Mouse (Mus musculus): ENCODE measurements around the gene Hcn2. TPM values are rescaled to one million over a fixed set of nuclear protein-coding genes. Genes with fewer than 3 reads are reported as not detected.

The Hcn2 gene
- polyA plus RNA-seq, 1 experiment: 270 TPM

GRCm38 (mm10) chr10:79706406-79707094, 9.9 kb upstream of the Hcn2 start:
- peak overlapping the region; percentile 96 for H3K27ac ChIP-seq (ENCODE audit: insufficient read depth, low read length)
- H3K27me3 ChIP-seq (ENCODE audit: control insufficient read depth, insufficient read depth, low read length): no peaks in the 10 kb centered on the region
- peak; percentile 68 to 71 for DNase-seq
- no peak for TF ChIP-seq CTCF (IDR thresholded peaks at IDR 0.05; ENCODE audit: borderline replicate concordance, insufficient read depth, low read depth, low read length)
- no peak for TF ChIP-seq POLR2A (IDR thresholded peaks at IDR 0.05; ENCODE audit: borderline replicate concordance, insufficient read depth, low read length)
- H3K4me3 ChIP-seq (replicated peaks; ENCODE audit: insufficient read depth, low read depth, low read length): peak overlapping the region; percentile 90
- H3K4me1 ChIP-seq (ENCODE audit: control insufficient read depth, insufficient read depth, low read length): peaks cover 36% of the 10 kb centered on the region
- WGBS: 3% methylated on average over 5 of the region's 5 CpGs

- Histone ChIP-seq H3K4me1 (ENCODE audit: control insufficient read depth, insufficient read depth, low read length) (peaks cover 36% of the 10 kb centered on the region), H3K27ac (ENCODE audit: insufficient read depth, low read length) (peak overlapping the region; percentile 96), H3K4me3 (replicated peaks; ENCODE audit: insufficient read depth, low read depth, low read length) (peak overlapping the region; percentile 90), H3K27me3 (ENCODE audit: control insufficient read depth, insufficient read depth, low read length) (no peaks in the 10 kb centered on the region)
- 14% methylated on average over 1 of the region's 1 CpGs for WGBS
- TF ChIP-seq POLR2A (IDR thresholded peaks at IDR 0.05; ENCODE audit: borderline replicate concordance, insufficient read depth, low read length) (no peak), CTCF (IDR thresholded peaks at IDR 0.05; ENCODE audit: borderline replicate concordance, insufficient read depth, low read depth, low read length) (no peak)
- DNase-seq: peak; percentile 74 to 82
These were observed 9.3 kb upstream of the Hcn2 start for GRCm38 (mm10) chr10:79707162-79707561.

- Histone ChIP-seq H3K4me1 (ENCODE audit: control insufficient read depth, insufficient read depth, low read length) (peaks cover 38% of the 10 kb centered on the region), H3K27ac (ENCODE audit: insufficient read depth, low read length) (peak overlapping the region; percentile 96), H3K4me3 (replicated peaks; ENCODE audit: insufficient read depth, low read depth, low read length) (peak overlapping the region; percentile 90), H3K27me3 (ENCODE audit: control insufficient read depth, insufficient read depth, low read length) (no peaks in the 10 kb centered on the region)
- TF ChIP-seq CTCF (IDR thresholded peaks at IDR 0.05; ENCODE audit: borderline replicate concordance, insufficient read depth, low read depth, low read length): no peak
- no peak for TF ChIP-seq POLR2A (IDR thresholded peaks at IDR 0.05; ENCODE audit: borderline replicate concordance, insufficient read depth, low read length)
- 33% methylated on average over 4 of the region's 4 CpGs for WGBS
- DNase-seq: no peak
These were observed 8.7 kb upstream of the Hcn2 start for GRCm38 (mm10) chr10:79707759-79708158.

- WGBS: 35% methylated on average over 21 of the region's 21 CpGs
- peak overlapping the region; percentile 16 for H3K4me3 ChIP-seq (replicated peaks; ENCODE audit: insufficient read depth, low read depth, low read length)
- DNase-seq: no peak
These were observed 7.8 kb upstream of the Hcn2 start for GRCm38 (mm10) chr10:79708668-79709067.

GRCm38 (mm10) chr10:79709307-79709706, 7.1 kb upstream of the Hcn2 start:
- Histone ChIP-seq H3K4me1 (ENCODE audit: control insufficient read depth, insufficient read depth, low read length) (peaks cover 39% of the 10 kb centered on the region), H3K4me3 (replicated peaks; ENCODE audit: insufficient read depth, low read depth, low read length) (no peak overlapping the region), H3K27ac (ENCODE audit: insufficient read depth, low read length) (peak overlapping the region; percentile 3; the same call in 1 of the 2 replicates), H3K27me3 (ENCODE audit: control insufficient read depth, insufficient read depth, low read length) (no peaks in the 10 kb centered on the region)
- no peak for DNase-seq
- no peak for TF ChIP-seq CTCF (IDR thresholded peaks at IDR 0.05; ENCODE audit: borderline replicate concordance, insufficient read depth, low read depth, low read length)
- no peak for TF ChIP-seq POLR2A (IDR thresholded peaks at IDR 0.05; ENCODE audit: borderline replicate concordance, insufficient read depth, low read length)
- 60% methylated on average over 7 of the region's 7 CpGs for WGBS

More at GRCm38 (mm10) chr10:79708668-79709067, 7.8 kb upstream of the Hcn2 start:
- Histone ChIP-seq H3K27ac (ENCODE audit: insufficient read depth, low read length) (peak overlapping the region; percentile 3; the same call in 1 of the 2 replicates), H3K4me1 (ENCODE audit: control insufficient read depth, insufficient read depth, low read length) (peaks cover 39% of the 10 kb centered on the region), H3K27me3 (ENCODE audit: control insufficient read depth, insufficient read depth, low read length) (no peaks in the 10 kb centered on the region)
- no peak for TF ChIP-seq CTCF (IDR thresholded peaks at IDR 0.05; ENCODE audit: borderline replicate concordance, insufficient read depth, low read depth, low read length)
- no peak for TF ChIP-seq POLR2A (IDR thresholded peaks at IDR 0.05; ENCODE audit: borderline replicate concordance, insufficient read depth, low read length)

- WGBS: 89% methylated on average over 1 of the region's 1 CpGs
- peaks cover 34% of the 10 kb centered on the region for H3K4me1 ChIP-seq (ENCODE audit: control insufficient read depth, insufficient read depth, low read length)
- TF ChIP-seq POLR2A (IDR thresholded peaks at IDR 0.05; ENCODE audit: borderline replicate concordance, insufficient read depth, low read length) (no peak), CTCF (IDR thresholded peaks at IDR 0.05; ENCODE audit: borderline replicate concordance, insufficient read depth, low read depth, low read length) (no peak; the same call in 1 of the 2 replicates)
- H3K27ac ChIP-seq (ENCODE audit: insufficient read depth, low read length): no peak overlapping the region
- no peak overlapping the region for H3K4me3 ChIP-seq (replicated peaks; ENCODE audit: insufficient read depth, low read depth, low read length)
- DNase-seq: no peak
- no peaks in the 10 kb centered on the region for H3K27me3 ChIP-seq (ENCODE audit: control insufficient read depth, insufficient read depth, low read length)
These were observed 4.4 kb upstream of the Hcn2 start for GRCm38 (mm10) chr10:79712029-79712428.

- Histone ChIP-seq H3K4me1 (ENCODE audit: control insufficient read depth, insufficient read depth, low read length) (peaks cover 28% of the 10 kb centered on the region), H3K27ac (ENCODE audit: insufficient read depth, low read length) (no peak overlapping the region; the same call in 1 of the 2 replicates), H3K4me3 (replicated peaks; ENCODE audit: insufficient read depth, low read depth, low read length) (no peak overlapping the region), H3K27me3 (ENCODE audit: control insufficient read depth, insufficient read depth, low read length) (no peaks in the 10 kb centered on the region)
- DNase-seq: peak; percentile 76 to 85
- no peak for TF ChIP-seq POLR2A (IDR thresholded peaks at IDR 0.05; ENCODE audit: borderline replicate concordance, insufficient read depth, low read length)
- TF ChIP-seq CTCF (IDR thresholded peaks at IDR 0.05; ENCODE audit: borderline replicate concordance, insufficient read depth, low read depth, low read length): peak; percentile 79
- WGBS: 11% methylated on average over 4 of the region's 6 CpGs
These were observed 3.8 kb upstream of the Hcn2 start for GRCm38 (mm10) chr10:79712499-79713126.
